Mouse (Mus musculus) liver, adult 2 months (tissue): ENCODE results near the gene Slc7a10. TPM values are rescaled to one million over a fixed set of nuclear protein-coding genes. Genes with fewer than 3 reads are reported as not detected.

ENCODE experiments used
- DNase-seq: peaks from one replicate; pipeline ENCODE4 v3.0.0-alpha.2; 2011; ENCODE audit warnings: low read depth, low spot score; ENCODE audit errors: extremely low read depth
- H3K27ac ChIP-seq: fragments of 200-500 bp; replicated peaks from 2 replicates; pipeline ENCODE4 v1.5.1; 2012; ENCODE audit warnings: low read depth, mild to moderate bottlenecking, control low read depth, inconsistent platforms, low read length; ENCODE audit not compliant: insufficient read depth
- H3K27me3 ChIP-seq: fragments of 200-500 bp; 2 replicates; pipeline ENCODE4 v1.6.1; 2012; ENCODE audit warnings: mild to moderate bottlenecking, moderate library complexity, low read length, inconsistent platforms; ENCODE audit not compliant: control insufficient read depth, insufficient read depth
- H3K36me3 ChIP-seq: fragments of 200-500 bp; 2 replicates; pipeline ENCODE4 v1.6.1; 2012; ENCODE audit warnings: low read length, inconsistent platforms; ENCODE audit not compliant: control insufficient read depth, insufficient read depth
- H3K4me1 ChIP-seq: fragments of 200-500 bp; 2 replicates; pipeline ENCODE4 v1.6.1; 2011; ENCODE audit warnings: low read length; ENCODE audit not compliant: control insufficient read depth, insufficient read depth
- H3K4me3 ChIP-seq: fragments of 200-500 bp; 2 replicates; pipeline ENCODE4 v1.5.1; 2011; ENCODE audit warnings: low read depth, mild to moderate bottlenecking, control low read depth, low read length, moderate library complexity; ENCODE audit not compliant: insufficient read depth
- H3K79me2 ChIP-seq: fragments of 200-500 bp; 2 replicates; pipeline ENCODE4 v1.6.1; 2012; ENCODE audit warnings: inconsistent platforms, mild to moderate bottlenecking, low read length, moderate library complexity; ENCODE audit not compliant: control insufficient read depth, insufficient read depth
- H3K9ac ChIP-seq: fragments of 200-500 bp; 2 replicates; pipeline ENCODE4 v1.6.1; 2012; ENCODE audit warnings: low read depth, mild to moderate bottlenecking, control low read depth, inconsistent platforms, low read length
- CTCF ChIP-seq: fragments of 200-500 bp; IDR thresholded peaks from 2 replicates; pipeline ENCODE4 v1.5.1; 2011; ENCODE audit warnings: low read depth, low read length, control low read depth
- POLR2A ChIP-seq: fragments of 200-500 bp; IDR thresholded peaks from 2 replicates; pipeline ENCODE4 v1.6.1; 2011; ENCODE audit warnings: low read length, control low read depth; ENCODE audit not compliant: insufficient read depth; ENCODE audit errors: extremely low read depth
- WGBS: fragments of 180-500 bp; shearing (Covaris S2); methylation state at CpG from one replicate; pipeline ENCODE4 v1.1.7; 2018; 5-methylcytosine and 5-hydroxymethylcytosine counted together
- polyA plus RNA-seq: library from polyadenylated mRNA; depleted of rRNA; stranded (reverse); fragments of >200 nt; gene quantifications from 2 replicates; pipeline ENCODE4 v1.2.3, GENCODE M21; 2012; rRNA removed
- total RNA-seq: library from RNA; depleted of rRNA; stranded (reverse); fragments of >200 nt; gene quantifications from 2 replicates; pipeline ENCODE4 v1.2.3, GENCODE M21; 2014; rRNA removed

Slc7a10 gene
- 0.07 and 0.09 TPM in 2 replicates for total RNA-seq
- not detected in 2 replicates for polyA plus RNA-seq

- no peaks in the 10 kb centered on the region for H3K36me3 ChIP-seq
- TF ChIP-seq POLR2A (no peak), CTCF (no peak)
- no peak within 1 kb of the TSS for H3K27ac ChIP-seq
- H3K9ac ChIP-seq: peak within 1 kb of the TSS; percentile 53
- H3K27me3 ChIP-seq: no peaks in the 10 kb centered on the region
- H3K4me1 ChIP-seq: no peaks in the 10 kb centered on the region; the same call in 1 of the 2 replicates
- peak within 1 kb of the TSS; percentile 49; the same call in 1 of the 2 replicates for H3K4me3 ChIP-seq
- no peaks in the 10 kb centered on the region for H3K79me2 ChIP-seq
- no peak for DNase-seq
- 6% methylated on average over 43 of the region's 43 CpGs for WGBS
Observed at GRCm38 (mm10) chr7:35185889-35186569, at the start of gene Slc7a10. Gene Slc7a10, plus strand, starts transcription at chr7:35186385.

DNA sequence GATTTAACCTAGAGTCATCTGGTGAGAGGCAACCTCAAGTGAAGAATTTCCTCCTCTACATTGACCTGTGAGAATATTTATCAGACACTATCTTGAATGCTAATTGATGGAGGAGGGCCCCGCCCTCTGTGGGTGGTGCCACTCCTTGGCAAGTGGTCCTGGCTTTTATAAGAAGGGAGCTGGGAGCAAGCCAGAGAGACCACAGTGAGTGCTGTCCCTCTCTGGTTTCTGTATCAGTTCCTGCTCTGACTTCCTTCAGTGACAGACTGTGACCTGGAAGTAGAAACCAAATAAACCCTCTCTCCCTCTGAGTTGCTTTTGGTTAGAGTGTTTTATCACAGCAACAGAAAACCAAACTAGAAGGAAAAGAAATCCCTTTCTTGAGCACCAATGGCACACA, 48.7 kb upstream of the Slc7a10 start:
- TF ChIP-seq CTCF: no peak
- no peak for TF ChIP-seq POLR2A
- 97% methylated on average over 1 of the region's 1 CpGs for WGBS
- no peak overlapping the region for H3K4me3 ChIP-seq
- DNase-seq: no peak
- no peaks in the 10 kb centered on the region for H3K27me3 ChIP-seq
- no peaks in the 10 kb centered on the region for H3K36me3 ChIP-seq
- H3K79me2 ChIP-seq: no peaks in the 10 kb centered on the region
- H3K9ac ChIP-seq: no peak overlapping the region
- H3K4me1 ChIP-seq: peaks cover 31% of the 10 kb centered on the region
- H3K27ac ChIP-seq: no peak overlapping the region

DNA sequence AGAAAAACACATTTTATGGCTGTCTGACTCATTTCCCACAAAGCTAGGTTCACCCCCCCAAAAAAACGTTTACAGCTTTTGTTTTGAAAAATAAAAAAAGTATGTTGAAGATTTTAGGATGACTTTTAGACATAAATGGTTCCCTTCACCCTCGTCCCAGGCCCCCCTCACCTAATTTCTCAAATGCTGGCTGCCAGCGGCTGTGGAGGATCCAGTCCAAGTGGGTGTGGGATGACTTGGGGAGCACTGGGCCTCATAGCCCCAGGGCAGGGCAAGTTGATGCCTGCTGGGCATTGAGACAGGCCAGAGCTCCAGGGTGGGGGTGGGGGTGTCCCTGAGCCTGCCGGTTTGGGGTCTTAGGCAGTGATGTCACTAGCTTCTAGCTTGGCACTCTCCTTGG, 47.7 kb upstream of the Slc7a10 start:
- WGBS: 78% methylated on average over 4 of the region's 4 CpGs

DNA sequence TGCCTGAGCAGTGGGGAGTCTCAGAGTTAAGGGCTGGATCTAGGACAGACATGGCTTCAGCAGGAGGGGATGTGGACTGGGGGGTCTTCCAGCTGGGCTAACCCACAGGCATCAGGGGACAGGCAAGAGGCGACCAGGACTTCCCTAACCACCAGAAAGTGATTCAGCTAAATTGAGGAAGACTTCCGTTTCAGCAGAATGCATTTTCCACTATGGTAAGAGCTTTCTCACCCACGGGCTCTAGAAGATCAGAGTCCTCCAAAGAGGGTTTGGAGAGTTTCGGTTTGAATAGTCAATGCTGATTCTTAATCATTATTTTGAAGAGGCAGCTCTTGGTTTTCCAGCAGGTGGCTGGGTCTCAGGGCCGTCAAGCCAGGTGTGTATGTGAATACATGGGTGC, 46.3 kb upstream of the Slc7a10 start:
- DNase-seq: no peak
- Histone ChIP-seq H3K79me2 (no peaks in the 10 kb centered on the region), H3K27me3 (no peaks in the 10 kb centered on the region), H3K36me3 (no peaks in the 10 kb centered on the region), H3K4me1 (peaks cover 40% of the 10 kb centered on the region), H3K4me3 (no peak overlapping the region), H3K27ac (no peak overlapping the region), H3K9ac (no peak overlapping the region)
- TF ChIP-seq CTCF (no peak), POLR2A (no peak)
- WGBS: 91% methylated on average over 5 of the region's 5 CpGs

More for the DNA sequence above, 47.7 kb upstream of the Slc7a10 start:
- Histone ChIP-seq H3K4me1 (peaks cover 37% of the 10 kb centered on the region), H3K79me2 (no peaks in the 10 kb centered on the region), H3K27ac (no peak overlapping the region), H3K9ac (no peak overlapping the region), H3K27me3 (no peaks in the 10 kb centered on the region), H3K36me3 (no peaks in the 10 kb centered on the region), H3K4me3 (no peak overlapping the region)
- DNase-seq: no peak
- TF ChIP-seq POLR2A (no peak), CTCF (no peak)

- H3K4me1 ChIP-seq: peaks cover 45% of the 10 kb centered on the region
- no peak overlapping the region for H3K4me3 ChIP-seq
- H3K27ac ChIP-seq: peak overlapping the region; percentile 78
- H3K9ac ChIP-seq: no peak overlapping the region
- 18% methylated on average over 5 of the region's 5 CpGs for WGBS
- DNase-seq: peak; percentile 31
- no peaks in the 10 kb centered on the region for H3K79me2 ChIP-seq
- H3K36me3 ChIP-seq: no peaks in the 10 kb centered on the region
- H3K27me3 ChIP-seq: no peaks in the 10 kb centered on the region
- no peak for TF ChIP-seq POLR2A
- no peak for TF ChIP-seq CTCF
Observed at GRCm38 (mm10) chr7:35141519-35141918, 44.7 kb upstream of the Slc7a10 start.

DNA sequence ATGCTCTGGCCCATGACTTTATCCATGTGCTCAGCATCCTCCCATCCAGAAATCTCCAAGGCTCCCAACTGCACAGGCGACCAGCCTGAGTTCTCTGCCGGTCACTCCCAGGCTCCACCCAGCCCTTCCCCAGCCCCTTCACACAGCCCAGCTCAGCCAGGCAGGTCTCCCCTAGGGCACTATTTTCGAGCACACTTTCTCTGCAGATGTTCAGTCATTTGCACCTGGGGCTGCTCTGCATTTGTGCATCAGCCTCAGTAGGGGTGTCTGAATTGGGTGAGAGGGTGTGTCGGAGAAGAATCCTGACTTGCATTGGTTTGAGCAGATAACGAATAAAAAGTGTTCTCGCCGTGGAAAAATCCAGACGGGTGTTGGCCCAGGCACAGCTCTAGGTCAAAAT, 43.7 kb upstream of the Slc7a10 start:
- Histone ChIP-seq H3K4me3 (no peak overlapping the region), H3K79me2 (no peaks in the 10 kb centered on the region), H3K27ac (peak overlapping the region; percentile 78), H3K9ac (no peak overlapping the region; the same call in 1 of the 2 replicates), H3K27me3 (no peaks in the 10 kb centered on the region), H3K36me3 (no peaks in the 10 kb centered on the region), H3K4me1 (peaks cover 54% of the 10 kb centered on the region)
- WGBS: 74% methylated on average over 8 of the region's 8 CpGs
- TF ChIP-seq POLR2A (no peak), CTCF (no peak)
- DNase-seq: no peak
